Mouse (Mus musculus) forebrain, embryonic 14.5 days (tissue): ENCODE measurements around the gene Tubb4a. TPM values are rescaled to one million over a fixed set of nuclear protein-coding genes. Genes with fewer than 3 reads are reported as not detected.
"Not testable (repeated sequence)": the region's sequence is repeated elsewhere in the genome, so short reads cannot be mapped to it uniquely, and the experiment has no call there.

Experiments used
- ATAC-seq: fragments of 200-750 bp; cut with Nextera tagmentation; 2 replicates; pipeline ENCODE4 v1.8.0; 2017; ENCODE audit warnings: mild to moderate bottlenecking, moderate library complexity
- DNase-seq: peaks from one replicate; pipeline ENCODE4 v3.0.0-alpha.2; 2015; ENCODE audit warnings: low spot score
- H3K27ac ChIP-seq: fragments of 300-500 bp; sonication (generic); 2 replicates; pipeline ENCODE4 v1.5.1; 2014; ENCODE audit warnings: low read depth, mild to moderate bottlenecking, control low read depth, low read length, moderate library complexity
- H3K27me3 ChIP-seq: fragments of 300-500 bp; sonication (generic); replicated peaks from 2 replicates; pipeline ENCODE4 v1.6.1; 2014; ENCODE audit warnings: low read length, control low read depth, mixed read lengths; ENCODE audit not compliant: control insufficient read depth, insufficient read depth
- H3K36me3 ChIP-seq: fragments of 300-500 bp; sonication (generic); 2 replicates; pipeline ENCODE4 v1.6.1; 2014; ENCODE audit warnings: low read length, control low read depth; ENCODE audit not compliant: control insufficient read depth, insufficient read depth
- H3K4me1 ChIP-seq: fragments of 300-500 bp; sonication (generic); 2 replicates; pipeline ENCODE4 v1.6.1; 2014; ENCODE audit warnings: antibody characterized with exemption, low read length, control low read depth; ENCODE audit not compliant: control insufficient read depth, insufficient read depth
- H3K4me2 ChIP-seq: fragments of 300-500 bp; sonication (generic); 2 replicates; pipeline ENCODE4 v1.6.1; 2014; ENCODE audit warnings: mild to moderate bottlenecking, control low read depth, low read length
- H3K4me3 ChIP-seq: fragments of 300-500 bp; sonication (generic); 2 replicates; pipeline ENCODE4 v1.5.1; 2014; ENCODE audit warnings: low read depth, low read length, control low read depth
- H3K9ac ChIP-seq: fragments of 300-500 bp; sonication (generic); 2 replicates; pipeline ENCODE4 v1.6.1; 2014; ENCODE audit warnings: mild to moderate bottlenecking, low read length, control low read depth, moderate library complexity
- H3K9me3 ChIP-seq: fragments of 300-500 bp; sonication (generic); replicated peaks from 2 replicates; pipeline ENCODE4 v1.6.1; 2016; ENCODE audit warnings: low read length, control low read depth, mixed read lengths; ENCODE audit not compliant: control insufficient read depth
- WGBS: fragments of 180-500 bp; shearing (Covaris S2); extraction: QIAGEN DNeasy Blood & Tissue Kit; methylation state at CpG from one replicate; pipeline ENCODE4 v1.1.7; 2014; 5-methylcytosine and 5-hydroxymethylcytosine counted together
- polyA plus RNA-seq: library from polyadenylated mRNA; unstranded; fragments of >200 nt; fragmentation: Nextera tagmentation; extraction: Ambion mirVana; gene quantifications from 2 replicates; pipeline ENCODE4 v1.2.1, GENCODE M21; 2014

Gene Tubb4a
- 229 and 249 TPM in 2 replicates for polyA plus RNA-seq

DNA sequence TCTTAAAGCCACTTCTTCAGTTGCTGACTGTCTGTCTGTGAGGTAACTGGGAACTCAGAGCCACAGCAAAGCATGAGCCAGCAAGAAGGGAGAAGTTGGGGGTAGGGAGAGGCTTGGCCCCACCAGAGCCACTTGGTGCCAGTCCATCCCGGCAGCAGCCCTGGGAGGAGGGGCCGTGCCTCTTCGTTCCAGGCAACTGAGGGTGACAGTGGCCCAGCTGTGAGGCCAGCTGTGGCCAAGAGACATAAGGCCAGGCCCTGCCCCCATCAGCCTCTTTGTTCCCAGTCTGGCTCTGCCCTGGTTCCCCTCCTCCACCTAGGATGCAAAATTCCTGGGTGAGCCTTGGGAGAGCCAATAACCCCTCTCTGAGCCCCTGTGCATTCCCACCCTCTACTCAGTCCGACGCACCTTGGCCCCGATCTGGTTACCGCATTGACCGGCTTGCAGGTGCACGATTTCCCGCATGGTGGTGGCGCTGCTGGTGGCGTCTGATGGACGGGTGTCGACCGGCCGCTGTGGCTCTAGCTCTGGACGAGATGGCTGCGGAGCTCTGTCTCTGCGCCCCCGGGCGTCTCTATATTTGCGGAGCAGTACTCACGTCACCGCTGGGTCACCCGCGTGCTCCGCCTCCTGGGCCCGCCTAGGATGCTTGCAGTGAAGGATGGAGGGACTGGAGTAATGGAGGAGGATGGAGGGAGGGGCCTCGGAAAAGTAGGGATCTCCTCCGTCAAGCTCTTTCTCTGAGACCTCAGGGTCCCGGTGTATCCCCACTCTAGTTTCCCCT lies at the start of gene Tubb4a:
Gene Tubb4a, minus strand, starts transcription at position 734 of the 784 bp plus-strand sequence.
- under 1% methylated on average over 31 of the region's 31 CpGs for WGBS
- peak; percentile 95 for ATAC-seq

DNA sequence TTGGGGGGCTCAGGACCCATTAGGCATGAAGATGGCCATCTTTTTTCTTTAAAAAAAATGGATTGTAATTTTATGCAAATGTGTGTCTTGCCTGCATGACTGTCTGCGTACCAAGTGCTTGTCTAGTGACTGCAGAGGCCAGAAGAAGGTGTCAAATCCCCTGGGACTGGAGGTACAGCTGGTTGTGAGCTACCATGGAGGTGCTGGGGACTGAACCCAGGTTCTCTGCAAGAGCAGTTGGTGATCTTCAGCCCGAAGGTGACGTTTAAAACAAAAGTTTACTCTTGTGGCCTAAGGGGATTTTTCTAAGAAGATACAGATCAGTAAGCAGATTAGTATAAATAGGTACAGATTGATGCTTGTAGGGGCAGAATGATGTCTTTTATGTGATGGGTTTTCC lies 48.1 kb upstream of the Tubb4a start:
- 76% methylated on average over 3 of the region's 3 CpGs for WGBS
- Histone ChIP-seq H3K27ac (no peak overlapping the region), H3K9me3 (no peaks in the 10 kb centered on the region), H3K4me2 (no peak overlapping the region), H3K9ac (no peak overlapping the region), H3K36me3 (no peaks in the 10 kb centered on the region), H3K4me1 (no peaks in the 10 kb centered on the region), H3K27me3 (no peaks in the 10 kb centered on the region), H3K4me3 (no peak overlapping the region)
- ATAC-seq (no peak), DNase-seq (no peak)

More for the DNA sequence above, at the start of gene Tubb4a:
- Histone ChIP-seq H3K9ac (peak within 1 kb of the TSS; percentile 82), H3K4me3 (peak within 1 kb of the TSS; percentile 51), H3K9me3 (no peaks in the 10 kb centered on the region), H3K4me1 (peaks cover 5% of the 10 kb centered on the region; the same call in 1 of the 2 replicates), H3K36me3 (peaks cover 8% of the 10 kb centered on the region; the same call in 1 of the 2 replicates), H3K27me3 (no peaks in the 10 kb centered on the region), H3K4me2 (peak within 1 kb of the TSS; percentile 66), H3K27ac (peak within 1 kb of the TSS; percentile 52)
- peak; percentile 86 for DNase-seq

DNA sequence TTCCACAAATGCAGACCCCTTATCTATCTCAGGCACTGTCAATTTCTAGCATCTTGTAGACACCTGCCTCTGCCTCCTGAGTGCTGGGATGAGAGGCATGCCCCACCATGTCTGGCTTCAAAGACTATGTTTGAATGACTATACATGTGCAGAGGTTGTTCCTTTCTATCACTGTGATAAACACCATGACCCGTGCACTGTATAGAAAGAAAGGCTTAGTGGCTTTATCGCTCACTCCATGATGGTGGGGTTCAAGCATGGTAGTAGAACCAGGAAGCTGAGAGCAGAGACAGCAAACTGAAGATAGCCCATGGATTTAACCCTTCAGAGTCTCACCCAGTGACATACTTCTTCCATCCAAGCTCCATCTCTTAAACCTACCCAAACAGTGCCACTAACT lies 47.1 kb upstream of the Tubb4a start:
- ATAC-seq (no peak), DNase-seq (no peak)
- H3K4me3 ChIP-seq = no peak overlapping the region
- H3K9me3 ChIP-seq = no peaks in the 10 kb centered on the region
- no peak overlapping the region for H3K27ac ChIP-seq
- H3K9ac ChIP-seq = no peak overlapping the region
- no peaks in the 10 kb centered on the region for H3K36me3 ChIP-seq
- no peaks in the 10 kb centered on the region for H3K27me3 ChIP-seq
- no peaks in the 10 kb centered on the region for H3K4me1 ChIP-seq
- no peak overlapping the region for H3K4me2 ChIP-seq
- WGBS = 91% methylated on average over 2 of the region's 2 CpGs

DNA sequence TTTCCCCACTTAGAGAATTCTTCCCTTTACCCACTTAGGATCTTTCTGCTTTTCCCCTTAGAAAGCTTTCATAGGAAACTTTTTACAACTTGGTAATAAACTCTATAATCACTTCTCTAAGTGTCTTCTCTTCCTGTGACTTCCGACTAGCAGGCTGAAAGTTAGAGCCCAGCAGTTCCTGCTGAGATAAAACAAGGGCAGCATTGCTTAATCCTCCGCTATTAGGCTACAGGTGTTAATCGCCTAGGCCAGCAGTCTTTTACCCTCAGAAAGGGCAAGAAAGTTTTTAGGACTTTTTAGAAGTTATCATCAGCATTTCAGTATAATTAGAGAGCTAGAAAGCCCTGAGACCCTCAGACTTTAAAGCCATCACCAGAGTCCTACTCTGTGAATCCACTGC lies 46.4 kb upstream of the Tubb4a start:
- not testable (repeated sequence) for H3K9ac ChIP-seq, H3K27me3 ChIP-seq, H3K36me3 ChIP-seq, H3K4me1 ChIP-seq, H3K4me2 ChIP-seq, H3K27ac ChIP-seq, H3K9me3 ChIP-seq, DNase-seq, ATAC-seq, H3K4me3 ChIP-seq
- WGBS = 19% methylated on average over 3 of the region's 3 CpGs

DNA sequence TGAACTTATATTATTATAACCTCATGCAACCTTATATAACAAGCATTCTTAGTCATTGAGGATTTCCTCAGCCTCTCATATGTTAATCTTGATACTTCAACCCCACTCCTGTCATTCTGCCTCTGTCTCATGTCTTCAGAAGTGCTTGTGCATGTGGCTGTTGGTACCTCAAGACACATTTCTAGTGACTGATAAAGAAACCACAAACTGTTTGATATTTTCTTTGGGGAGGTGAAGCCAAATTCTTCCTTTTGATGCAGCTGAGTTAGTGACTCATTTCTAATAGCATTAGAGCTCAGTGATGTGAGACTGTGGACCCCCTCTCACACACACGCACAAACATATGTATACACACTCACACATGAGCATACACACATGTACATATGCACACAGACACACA lies 44.2 kb upstream of the Tubb4a start:
- no peak overlapping the region for H3K27ac ChIP-seq
- 92% methylated on average over 1 of the region's 1 CpGs for WGBS
- ATAC-seq (no peak), DNase-seq (no peak)
- no peaks in the 10 kb centered on the region for H3K27me3 ChIP-seq
- H3K9me3 ChIP-seq = no peaks in the 10 kb centered on the region
- no peak overlapping the region for H3K4me2 ChIP-seq
- H3K4me1 ChIP-seq = no peaks in the 10 kb centered on the region
- no peak overlapping the region for H3K4me3 ChIP-seq
- H3K36me3 ChIP-seq = no peaks in the 10 kb centered on the region
- H3K9ac ChIP-seq = no peak overlapping the region

DNA sequence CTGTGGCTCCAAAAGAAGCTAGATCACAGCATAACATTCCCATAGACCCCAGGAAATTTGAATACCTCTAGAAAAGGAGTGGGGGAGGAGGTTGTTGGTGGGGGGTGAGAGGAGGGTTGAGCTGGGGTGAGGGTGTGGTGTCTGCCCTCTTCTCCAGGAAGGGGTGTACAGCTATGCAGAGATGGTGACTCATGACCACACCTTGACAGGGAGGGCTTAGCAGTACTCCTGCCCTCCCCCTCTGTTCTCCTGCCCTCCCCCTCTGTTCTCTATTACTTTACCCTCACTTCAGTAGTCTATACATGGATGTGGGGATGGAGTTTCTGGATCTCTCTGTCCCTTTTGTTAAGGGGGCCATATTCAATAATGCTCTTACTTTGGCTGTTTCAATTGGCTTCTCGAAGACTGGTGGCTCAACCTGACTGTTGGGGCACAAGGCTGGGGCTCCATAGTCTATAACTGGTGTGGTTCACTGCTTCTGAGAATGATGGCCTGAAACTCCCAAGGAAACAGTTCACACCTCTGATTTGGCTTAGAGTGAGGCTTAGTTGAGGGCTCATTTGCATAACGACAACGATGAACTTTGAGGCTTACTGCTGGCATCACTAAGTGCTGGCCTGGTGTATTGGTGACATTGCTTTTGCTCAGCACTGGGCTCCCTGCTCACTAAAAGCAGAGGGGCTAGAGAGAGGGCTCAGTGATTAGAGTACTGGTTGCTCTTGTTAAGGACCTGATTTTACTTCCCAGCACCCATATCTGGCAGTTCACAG lies 38.5 kb upstream of the Tubb4a start:
- Histone ChIP-seq H3K27ac (no peak overlapping the region), H3K4me2 (no peak overlapping the region), H3K27me3 (no peaks in the 10 kb centered on the region), H3K4me3 (no peak overlapping the region), H3K9me3 (no peaks in the 10 kb centered on the region), H3K9ac (no peak overlapping the region), H3K4me1 (no peaks in the 10 kb centered on the region), H3K36me3 (no peaks in the 10 kb centered on the region)
- ATAC-seq (no peak), DNase-seq (no peak)
- 68% methylated on average over 3 of the region's 3 CpGs for WGBS

DNA sequence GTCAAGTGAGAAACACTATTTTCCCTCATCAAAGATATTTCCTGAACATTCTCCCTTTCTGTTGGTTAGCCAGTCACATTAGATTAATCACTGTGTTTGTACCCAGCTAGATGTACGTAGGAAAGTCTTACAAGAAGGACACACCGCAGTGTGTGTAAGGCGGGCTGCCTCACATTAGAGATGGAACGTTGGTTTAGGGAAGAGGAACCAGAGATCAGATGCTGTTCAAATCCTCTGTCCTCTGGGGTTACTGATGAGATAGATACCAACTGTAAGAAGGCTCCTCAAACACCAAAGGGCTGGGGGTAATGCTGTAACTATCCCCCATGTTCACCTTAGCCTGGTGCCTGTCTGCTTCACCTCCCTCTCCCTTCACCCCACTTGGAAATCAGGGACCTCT lies 37.2 kb upstream of the Tubb4a start:
- Histone ChIP-seq H3K9ac (no peak overlapping the region), H3K36me3 (no peaks in the 10 kb centered on the region), H3K4me3 (no peak overlapping the region), H3K4me1 (no peaks in the 10 kb centered on the region), H3K27ac (no peak overlapping the region), H3K4me2 (no peak overlapping the region), H3K9me3 (no peaks in the 10 kb centered on the region), H3K27me3 (no peaks in the 10 kb centered on the region)
- WGBS = 90% methylated on average over 4 of the region's 4 CpGs
- ATAC-seq (no peak), DNase-seq (no peak)

DNA sequence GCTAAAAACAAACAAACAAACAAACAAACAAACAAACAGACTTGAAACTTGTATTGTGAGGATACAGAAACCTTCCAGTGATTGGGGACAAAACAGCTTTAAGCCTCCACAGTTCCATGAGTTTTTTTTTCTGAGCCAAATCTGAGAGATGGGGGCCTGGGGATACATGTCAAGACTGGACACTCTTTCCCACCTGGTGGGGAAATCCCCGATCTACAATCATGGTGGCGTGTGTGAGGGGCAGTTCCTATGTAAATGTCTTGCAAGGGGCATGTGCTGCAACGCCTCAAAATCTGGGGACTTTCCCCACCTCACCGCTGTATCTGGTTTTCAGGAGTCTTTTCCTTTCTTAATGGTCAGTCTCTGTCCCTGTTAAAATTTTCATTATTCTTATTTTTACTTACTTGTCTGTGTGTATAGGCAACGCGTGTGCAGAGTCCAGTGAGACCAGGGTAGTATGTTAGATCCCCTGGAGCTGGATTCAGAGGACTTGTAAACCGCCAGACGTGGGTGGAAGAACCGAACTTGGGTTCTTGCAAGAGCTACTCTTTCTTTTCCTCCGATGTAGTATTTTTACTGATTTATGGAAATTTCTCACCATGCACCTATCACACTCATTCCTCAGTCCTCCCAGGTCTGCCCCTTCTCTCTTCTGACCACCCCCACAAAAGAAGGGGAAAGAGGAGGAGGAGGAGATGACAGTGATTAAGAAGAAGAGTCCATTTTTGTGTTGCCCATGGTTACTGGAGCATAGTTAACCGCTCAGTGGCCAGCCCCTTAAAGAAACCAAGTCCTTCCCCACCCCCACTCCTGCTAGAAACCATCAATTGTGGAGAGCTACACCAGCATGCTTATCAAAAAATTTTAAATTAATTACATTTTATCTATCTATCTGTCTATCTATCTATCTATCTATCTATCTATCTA lies 35.9 kb upstream of the Tubb4a start:
- no peak overlapping the region for H3K27ac ChIP-seq
- ATAC-seq (no peak), DNase-seq (no peak)
- H3K4me3 ChIP-seq = no peak overlapping the region
- no peaks in the 10 kb centered on the region for H3K4me1 ChIP-seq
- no peak overlapping the region for H3K9ac ChIP-seq
- H3K36me3 ChIP-seq = no peaks in the 10 kb centered on the region
- no peak overlapping the region for H3K4me2 ChIP-seq
- WGBS = 86% methylated on average over 11 of the region's 11 CpGs
- H3K27me3 ChIP-seq = no peaks in the 10 kb centered on the region
- H3K9me3 ChIP-seq = no peaks in the 10 kb centered on the region
